Mouse (Mus musculus): ENCODE measurements around the gene Pold3.
A peak's percentile ranks its signal among the peaks of the same experiment; 100 is the strongest.

Pold3 gene

GRCm38 (mm10) chr7:100121376-100121789, at the start of gene Pold3:
Gene Pold3 (minus strand): TSS chr7:100121565.
- DNase-seq (ENCODE audit: low read depth, low spot score), result peak; percentile 96

GRCm38 (mm10) chr7:100170756-100171155, 49.4 kb upstream of the Pold3 start:
- no peak for DNase-seq (ENCODE audit: low read depth, low spot score)

GRCm38 (mm10) chr7:100168654-100169053, 47.3 kb upstream of the Pold3 start:
- DNase-seq (ENCODE audit: low read depth, low spot score), result no peak

- no peak for DNase-seq (ENCODE audit: low read depth, low spot score)
Measured at GRCm38 (mm10) chr7:100163506-100163905, 42.1 kb upstream of the Pold3 start.

GRCm38 (mm10) chr7:100160006-100160405, 38.6 kb upstream of the Pold3 start:
- peak; percentile 11 for DNase-seq (ENCODE audit: low read depth, low spot score)

- peak; percentile 93 for DNase-seq (ENCODE audit: low read depth, low spot score)
Measured at GRCm38 (mm10) chr7:100159105-100159841, 37.9 kb upstream of the Pold3 start, which contains the start of gene Lipt2. Gene Lipt2 (plus strand): TSS chr7:100159277.

GRCm38 (mm10) chr7:100157669-100158068, 36.3 kb upstream of the Pold3 start:
- no peak for DNase-seq (ENCODE audit: low read depth, low spot score)

- no peak for DNase-seq (ENCODE audit: low read depth, low spot score)
Measured at GRCm38 (mm10) chr7:100150626-100151025, 29.3 kb upstream of the Pold3 start.

- DNase-seq (ENCODE audit: low read depth, low spot score), result no peak
Measured at GRCm38 (mm10) chr7:100150086-100150485, 28.7 kb upstream of the Pold3 start.

GRCm38 (mm10) chr7:100148586-100148985, 27.2 kb upstream of the Pold3 start:
- no peak for DNase-seq (ENCODE audit: low read depth, low spot score)

GRCm38 (mm10) chr7:100140591-100140990, 19.2 kb upstream of the Pold3 start:
- no peak for DNase-seq (ENCODE audit: low read depth, low spot score)

- no peak for DNase-seq (ENCODE audit: low read depth, low spot score)
Measured at GRCm38 (mm10) chr7:100138075-100138474, 16.7 kb upstream of the Pold3 start.

GRCm38 (mm10) chr7:100137038-100137437, 15.7 kb upstream of the Pold3 start:
- no peak for DNase-seq (ENCODE audit: low read depth, low spot score)

GRCm38 (mm10) chr7:100132379-100132778, 11.0 kb upstream of the Pold3 start:
- no peak for DNase-seq (ENCODE audit: low read depth, low spot score)

GRCm38 (mm10) chr7:100130592-100130991, 9.2 kb upstream of the Pold3 start:
- no peak for DNase-seq (ENCODE audit: low read depth, low spot score)

GRCm38 (mm10) chr7:100128262-100129041, 7.1 kb upstream of the Pold3 start:
- DNase-seq (ENCODE audit: low read depth, low spot score), result no peak

- no peak for DNase-seq (ENCODE audit: low read depth, low spot score)
Measured at GRCm38 (mm10) chr7:100126514-100126913, 5.1 kb upstream of the Pold3 start.

GRCm38 (mm10) chr7:100125166-100125565, 3.8 kb upstream of the Pold3 start:
- DNase-seq (ENCODE audit: low read depth, low spot score), result no peak

GRCm38 (mm10) chr7:100124211-100124610, 2.8 kb upstream of the Pold3 start:
- DNase-seq (ENCODE audit: low read depth, low spot score), result peak; percentile 79

- peak; percentile 52 for DNase-seq (ENCODE audit: low read depth, low spot score)
Measured at GRCm38 (mm10) chr7:100123486-100123885, 2.1 kb upstream of the Pold3 start.

GRCm38 (mm10) chr7:100120791-100121261, 539 bp downstream of the Pold3 start:
- no peak for DNase-seq (ENCODE audit: low read depth, low spot score)

- DNase-seq (ENCODE audit: low read depth, low spot score), result no peak
Measured at GRCm38 (mm10) chr7:100114279-100114678, 7.1 kb downstream of the Pold3 start.

- DNase-seq (ENCODE audit: low read depth, low spot score), result no peak
Measured at GRCm38 (mm10) chr7:100113821-100114220, 7.5 kb downstream of the Pold3 start.
